Mouse (Mus musculus): ENCODE measurements around the gene Frmd6. TPM values are rescaled to one million over a fixed set of nuclear protein-coding genes. Genes with fewer than 3 reads are reported as not detected.

Frmd6 gene
- polyA plus RNA-seq (2015; fragmentation: Nextera tagmentation; extraction: Ambion mirVana) = 70.7 and 71.1 TPM in 2 replicates

DNA sequence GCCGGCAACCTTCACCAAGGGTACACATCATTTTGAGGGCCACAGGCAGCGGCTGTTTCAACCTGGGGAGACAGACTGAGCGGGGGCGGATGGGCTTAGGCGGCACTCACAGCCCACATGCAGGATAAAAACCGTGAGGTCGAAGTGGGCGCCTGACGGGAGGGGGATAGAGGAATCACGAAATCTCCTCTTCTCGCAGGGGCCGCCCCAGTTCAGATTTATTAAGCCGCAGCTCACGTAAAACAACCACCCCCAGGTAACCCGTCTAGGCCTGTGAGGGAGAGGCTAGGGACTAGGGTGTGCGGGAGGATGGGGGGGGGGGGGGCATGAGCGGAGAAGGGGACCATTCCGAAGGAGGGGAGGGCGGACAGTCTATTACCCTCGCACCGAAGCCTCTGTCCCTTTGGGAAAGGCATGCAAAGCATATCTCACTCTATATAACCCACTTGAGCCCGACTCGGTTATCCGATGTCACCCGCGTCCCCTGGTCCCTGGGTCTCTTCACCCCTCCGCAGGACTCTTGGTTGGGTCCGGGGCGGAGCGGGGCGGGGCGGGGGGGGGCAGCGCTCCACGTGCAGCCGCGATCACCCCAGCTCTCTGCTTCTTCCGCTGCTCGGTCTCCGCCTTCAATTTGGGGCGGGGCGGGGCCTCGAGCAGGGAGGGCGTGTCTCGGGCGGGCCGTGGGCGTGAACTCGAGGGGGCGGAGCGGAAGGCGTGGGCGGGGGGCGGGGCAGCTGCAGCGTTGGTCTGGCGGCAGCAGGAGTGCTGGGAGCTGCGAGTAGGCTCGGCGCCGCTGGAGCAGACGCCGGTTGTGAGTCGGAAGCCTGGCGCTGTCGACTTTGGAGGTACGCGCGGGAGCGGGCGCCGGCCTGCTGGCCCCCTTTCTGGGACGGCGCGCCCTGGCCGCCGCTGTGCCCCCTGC is at the start of gene Frmd6:
Frmd6 (plus strand) TSS at position 786 of the 922 bp plus-strand sequence.
- H3K36me3 ChIP-seq = no peaks in the 10 kb centered on the region
- H3K27ac ChIP-seq = peak within 1 kb of the TSS; percentile 100
- ATAC-seq (ENCODE audit: insufficient number of reproducible peaks, low FRiP score, low TSS enrichment, low read depth) = peak; percentile 94
- no peaks in the 10 kb centered on the region for H3K9me3 ChIP-seq
- H3K4me2 ChIP-seq = peak within 1 kb of the TSS; percentile 73
- H3K27me3 ChIP-seq = no peaks in the 10 kb centered on the region
- peaks cover 18% of the 10 kb centered on the region for H3K4me1 ChIP-seq
- peak within 1 kb of the TSS; percentile 90 for H3K4me3 ChIP-seq
- peak within 1 kb of the TSS; percentile 88 for H3K9ac ChIP-seq
- WGBS = under 1% methylated on average over 61 of the region's 75 CpGs

DNA sequence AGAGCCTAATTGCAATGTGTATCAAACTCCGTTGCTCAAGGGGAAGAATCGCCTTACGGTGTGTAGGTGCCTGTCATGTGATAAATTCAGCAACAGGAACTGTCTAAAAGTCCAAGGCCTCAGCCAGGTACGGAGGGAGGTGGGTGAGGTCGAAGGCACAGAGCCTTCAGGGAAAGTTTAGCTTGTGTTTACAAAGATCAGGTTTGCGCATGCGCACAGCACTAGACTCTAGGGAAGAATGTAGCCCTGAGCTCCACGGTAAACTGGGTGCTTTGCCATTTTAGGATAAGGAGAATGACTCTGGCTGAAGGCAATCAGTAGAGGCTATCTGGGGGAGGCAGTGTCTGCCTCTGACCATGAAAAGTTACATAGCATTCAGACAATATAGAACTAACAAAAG is 49.7 kb upstream of the Frmd6 start:
- H3K4me1 ChIP-seq = no peaks in the 10 kb centered on the region
- no peak overlapping the region for H3K4me3 ChIP-seq
- no peak overlapping the region for H3K4me2 ChIP-seq
- H3K36me3 ChIP-seq = no peaks in the 10 kb centered on the region
- no peak for ATAC-seq (ENCODE audit: insufficient number of reproducible peaks, low FRiP score, low TSS enrichment, low read depth)
- H3K9ac ChIP-seq = no peak overlapping the region
- 72% methylated on average over 8 of the region's 8 CpGs for WGBS
- no peaks in the 10 kb centered on the region for H3K27me3 ChIP-seq
- no peaks in the 10 kb centered on the region for H3K9me3 ChIP-seq
- H3K27ac ChIP-seq = no peak overlapping the region

DNA sequence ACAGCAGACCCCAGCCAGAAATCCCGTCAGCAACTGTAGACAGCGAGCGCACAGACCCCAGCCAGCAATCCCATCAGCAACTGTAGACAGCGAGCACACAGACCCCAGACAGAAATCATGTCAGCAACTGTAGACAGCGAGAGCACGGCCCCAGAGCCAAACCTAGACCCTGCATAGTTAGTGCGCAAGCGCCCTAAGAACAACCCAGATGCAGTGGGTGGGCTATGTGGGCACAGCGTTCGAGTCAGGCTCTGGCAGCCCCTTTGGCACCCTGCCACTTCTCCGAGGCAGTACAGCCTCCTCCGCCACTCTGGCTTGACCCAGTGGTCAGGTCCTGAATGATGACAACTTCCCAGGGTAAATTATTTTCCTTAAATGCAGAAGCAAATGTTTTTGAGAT is 48.6 kb upstream of the Frmd6 start:
- Histone ChIP-seq H3K9ac (no peak overlapping the region), H3K36me3 (no peaks in the 10 kb centered on the region), H3K27me3 (no peaks in the 10 kb centered on the region), H3K27ac (no peak overlapping the region), H3K4me3 (no peak overlapping the region), H3K4me2 (no peak overlapping the region), H3K9me3 (no peaks in the 10 kb centered on the region), H3K4me1 (no peaks in the 10 kb centered on the region)
- WGBS = 79% methylated on average over 12 of the region's 12 CpGs
- no peak for ATAC-seq (ENCODE audit: insufficient number of reproducible peaks, low FRiP score, low TSS enrichment, low read depth)

DNA sequence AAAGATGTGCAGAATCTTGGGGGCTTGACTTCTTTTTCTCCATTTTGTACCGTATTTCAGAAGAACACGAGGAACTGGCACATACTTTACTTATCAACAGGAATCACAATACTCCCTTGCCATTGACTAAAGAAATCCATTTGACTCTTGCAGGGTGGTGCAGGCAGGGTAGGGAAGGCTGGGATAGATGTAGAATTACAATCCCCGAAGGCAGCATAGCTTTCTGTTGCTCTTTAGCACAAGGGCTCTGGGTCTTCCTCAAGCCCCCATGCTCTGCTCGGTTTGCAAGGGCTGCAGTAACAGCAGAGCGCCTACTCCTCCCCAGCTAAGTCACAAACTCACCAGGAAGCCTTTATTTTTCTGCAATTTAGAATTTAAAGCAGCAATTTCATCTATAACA is 47.8 kb upstream of the Frmd6 start:
- no peaks in the 10 kb centered on the region for H3K9me3 ChIP-seq
- no peak overlapping the region for H3K9ac ChIP-seq
- ATAC-seq (ENCODE audit: insufficient number of reproducible peaks, low FRiP score, low TSS enrichment, low read depth) = no peak
- no peaks in the 10 kb centered on the region for H3K4me1 ChIP-seq
- H3K27ac ChIP-seq = no peak overlapping the region
- no peak overlapping the region for H3K4me3 ChIP-seq
- 55% methylated on average over 5 of the region's 5 CpGs for WGBS
- no peaks in the 10 kb centered on the region for H3K27me3 ChIP-seq
- no peaks in the 10 kb centered on the region for H3K36me3 ChIP-seq
- no peak overlapping the region for H3K4me2 ChIP-seq

DNA sequence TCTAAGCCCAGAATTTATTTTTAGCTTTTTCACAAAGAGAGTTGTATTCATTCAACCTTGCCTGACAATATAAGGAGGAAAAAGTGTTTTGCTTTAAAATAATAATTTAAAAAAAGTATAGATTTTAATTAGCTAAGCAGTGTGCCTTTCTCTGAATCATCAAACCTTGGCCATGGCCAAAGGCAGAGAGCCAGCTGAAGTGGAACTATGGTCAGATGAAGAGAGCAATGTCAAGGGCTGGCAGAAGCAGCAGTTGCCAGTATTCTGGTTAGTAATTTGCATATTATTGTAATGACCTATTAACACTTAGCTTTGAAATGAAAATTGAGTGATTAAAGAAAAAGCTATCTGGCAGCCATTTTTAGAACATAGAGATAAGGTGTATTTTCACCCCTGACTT is 47.4 kb upstream of the Frmd6 start:
- no peaks in the 10 kb centered on the region for H3K9me3 ChIP-seq
- H3K27me3 ChIP-seq = no peaks in the 10 kb centered on the region
- ATAC-seq (ENCODE audit: insufficient number of reproducible peaks, low FRiP score, low TSS enrichment, low read depth) = no peak
- no peaks in the 10 kb centered on the region for H3K4me1 ChIP-seq
- no peak overlapping the region for H3K9ac ChIP-seq
- H3K27ac ChIP-seq = no peak overlapping the region
- H3K4me2 ChIP-seq = no peak overlapping the region
- H3K4me3 ChIP-seq = no peak overlapping the region
- H3K36me3 ChIP-seq = no peaks in the 10 kb centered on the region

DNA sequence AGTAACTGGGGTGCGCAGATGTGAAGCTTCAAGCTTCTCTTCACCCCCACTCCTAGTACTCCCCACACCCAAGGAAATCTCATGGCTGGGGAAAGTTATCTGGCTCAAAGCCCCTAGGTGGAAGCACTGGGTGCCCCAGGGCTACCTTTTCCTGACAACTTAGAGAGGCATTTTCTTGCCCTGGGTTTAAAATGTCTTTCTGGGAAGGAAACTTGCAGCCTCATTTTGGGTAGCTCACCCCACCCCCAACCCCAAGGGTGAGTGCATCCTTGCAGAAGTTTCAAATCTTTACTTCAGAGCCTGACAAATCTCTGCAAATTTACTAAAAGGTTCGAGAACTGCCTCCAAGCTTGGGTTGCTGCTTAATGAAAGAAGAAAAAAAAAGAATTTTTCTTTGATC is 47.0 kb upstream of the Frmd6 start:
- H3K27ac ChIP-seq = no peak overlapping the region
- H3K9ac ChIP-seq = no peak overlapping the region
- no peak overlapping the region for H3K4me3 ChIP-seq
- H3K27me3 ChIP-seq = no peaks in the 10 kb centered on the region
- H3K9me3 ChIP-seq = no peaks in the 10 kb centered on the region
- no peak for ATAC-seq (ENCODE audit: insufficient number of reproducible peaks, low FRiP score, low TSS enrichment, low read depth)
- no peak overlapping the region for H3K4me2 ChIP-seq
- 62% methylated on average over 2 of the region's 2 CpGs for WGBS
- peaks cover under 1% of the 10 kb centered on the region; the same call in 1 of the 2 replicates for H3K4me1 ChIP-seq
- no peaks in the 10 kb centered on the region for H3K36me3 ChIP-seq

DNA sequence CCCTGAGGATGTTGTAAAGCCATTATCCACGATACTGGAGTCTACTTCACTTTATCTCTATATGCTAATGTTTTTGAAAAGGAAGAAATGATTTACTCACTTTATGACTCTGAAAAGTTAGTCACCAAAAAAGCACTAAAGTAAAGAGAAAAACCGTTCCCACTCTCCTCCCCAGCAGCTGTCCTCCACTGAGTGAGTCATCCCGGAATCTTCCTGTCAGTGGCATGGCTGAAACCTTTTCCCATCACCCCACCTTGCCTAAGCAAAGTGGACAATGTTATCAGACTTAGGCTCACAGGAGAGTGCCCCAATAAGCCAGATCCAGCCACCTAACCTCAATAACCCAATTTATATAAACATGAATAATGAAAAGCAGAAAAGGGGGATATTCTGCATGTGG is 46.6 kb upstream of the Frmd6 start:
- Histone ChIP-seq H3K9ac (no peak overlapping the region), H3K4me3 (no peak overlapping the region), H3K27ac (no peak overlapping the region), H3K4me2 (no peak overlapping the region), H3K4me1 (peaks cover 5% of the 10 kb centered on the region), H3K9me3 (no peaks in the 10 kb centered on the region), H3K27me3 (no peaks in the 10 kb centered on the region), H3K36me3 (no peaks in the 10 kb centered on the region)
- no peak for ATAC-seq (ENCODE audit: insufficient number of reproducible peaks, low FRiP score, low TSS enrichment, low read depth)
- 42% methylated on average over 3 of the region's 3 CpGs for WGBS

DNA sequence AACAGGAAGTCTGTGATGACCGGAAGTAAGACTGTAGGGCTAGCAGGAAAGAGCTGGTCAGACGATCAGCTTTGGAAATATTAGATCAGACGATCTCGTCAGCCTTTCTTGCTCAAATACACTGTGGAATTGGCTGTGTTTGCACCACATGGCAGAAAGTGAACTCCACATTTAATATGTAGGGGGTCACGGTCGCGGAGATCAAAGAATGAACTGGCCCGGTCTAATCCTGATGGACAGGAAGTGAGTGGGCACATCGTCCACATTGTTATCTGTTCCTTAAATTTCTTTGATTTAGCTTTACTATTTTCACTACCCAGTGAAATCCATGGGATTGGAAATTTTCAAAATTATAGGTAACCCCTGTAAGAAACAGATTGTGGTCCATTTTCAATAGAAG is 42.3 kb upstream of the Frmd6 start:
- Histone ChIP-seq H3K9ac (no peak overlapping the region), H3K9me3 (no peaks in the 10 kb centered on the region), H3K4me1 (peaks cover 12% of the 10 kb centered on the region), H3K36me3 (no peaks in the 10 kb centered on the region), H3K4me3 (no peak overlapping the region), H3K27me3 (no peaks in the 10 kb centered on the region), H3K4me2 (no peak overlapping the region), H3K27ac (no peak overlapping the region)
- ATAC-seq (ENCODE audit: insufficient number of reproducible peaks, low FRiP score, low TSS enrichment, low read depth) = no peak
- 44% methylated on average over 9 of the region's 9 CpGs for WGBS

DNA sequence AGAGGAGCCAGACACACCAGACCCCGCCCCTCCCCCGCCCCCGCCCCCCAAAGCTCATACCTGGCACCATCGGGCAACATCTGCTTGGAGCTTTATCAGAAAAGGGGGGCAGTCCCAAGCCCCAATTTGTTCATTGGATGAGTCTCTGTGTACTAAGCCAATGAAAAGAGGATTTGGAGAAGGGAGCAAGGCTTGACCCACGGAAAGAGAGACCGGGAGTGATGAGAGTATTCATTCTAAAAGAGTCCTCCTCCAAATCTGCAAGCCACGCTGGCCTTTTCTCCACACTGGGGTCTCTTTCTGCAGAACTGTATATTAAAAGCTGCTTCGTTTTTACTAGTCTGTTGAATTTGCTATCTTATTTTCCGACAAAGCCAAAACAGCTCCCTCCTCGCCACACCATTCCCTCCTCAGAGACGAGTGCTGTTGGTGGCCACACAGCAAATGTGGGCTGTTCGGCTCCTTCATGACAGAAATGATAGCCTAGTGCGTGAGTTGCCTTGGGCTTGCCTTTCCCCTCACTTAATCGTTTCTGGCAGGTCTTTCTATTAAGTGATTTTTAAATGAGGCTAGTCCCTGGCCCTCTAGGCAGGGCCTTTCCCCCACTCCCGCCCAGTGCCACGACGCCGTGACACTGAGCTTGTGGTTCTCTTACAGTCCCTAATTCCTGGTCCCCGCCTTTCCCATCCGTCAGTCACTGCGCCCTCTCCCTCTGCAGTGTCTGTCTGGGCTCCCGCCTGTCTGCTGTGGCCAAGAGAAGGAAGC is 41.7 kb upstream of the Frmd6 start:
- no peak overlapping the region for H3K27ac ChIP-seq
- H3K4me3 ChIP-seq = no peak overlapping the region; the same call in 1 of the 2 replicates

DNA sequence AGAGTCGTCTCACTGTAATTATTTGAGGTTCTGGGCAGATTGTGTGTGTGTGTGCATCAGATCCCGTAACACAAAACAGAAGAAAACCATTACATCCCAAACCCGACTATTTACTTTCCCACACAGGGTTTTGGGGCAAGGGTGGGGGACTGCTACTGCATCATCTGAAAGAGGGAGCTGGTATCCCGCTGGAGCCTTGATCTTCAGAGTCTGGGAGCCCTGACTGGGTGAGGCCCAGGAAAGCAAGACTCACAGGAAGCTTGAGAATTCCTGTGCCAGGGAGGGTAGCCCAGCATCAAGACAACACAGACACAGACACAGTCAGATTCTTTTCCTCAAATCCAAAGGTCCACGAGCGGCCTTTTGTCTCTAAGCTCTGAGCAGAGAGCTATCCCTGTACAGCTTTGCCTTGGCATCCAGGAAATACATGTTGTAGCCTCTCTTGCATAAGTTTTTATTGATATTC is 41.0 kb upstream of the Frmd6 start:
- WGBS = 31% methylated on average over 6 of the region's 6 CpGs
- no peak for ATAC-seq (ENCODE audit: insufficient number of reproducible peaks, low FRiP score, low TSS enrichment, low read depth)
- H3K9me3 ChIP-seq = no peaks in the 10 kb centered on the region
- peaks cover 12% of the 10 kb centered on the region for H3K4me1 ChIP-seq
- H3K27me3 ChIP-seq = no peaks in the 10 kb centered on the region
- H3K36me3 ChIP-seq = no peaks in the 10 kb centered on the region
- no peak overlapping the region for H3K9ac ChIP-seq
- H3K4me3 ChIP-seq = no peak overlapping the region; the same call in 1 of the 2 replicates
- H3K4me2 ChIP-seq = 0 out of 2 replicates have a peak overlapping the region, but pooled peaks have one; percentile 24
- H3K27ac ChIP-seq = no peak overlapping the region

More for the DNA sequence above, 41.7 kb upstream of the Frmd6 start:
- peaks cover 12% of the 10 kb centered on the region for H3K4me1 ChIP-seq
- no peaks in the 10 kb centered on the region for H3K36me3 ChIP-seq
- H3K9ac ChIP-seq = no peak overlapping the region
- no peaks in the 10 kb centered on the region for H3K9me3 ChIP-seq
- peak overlapping the region; percentile 24 for H3K4me2 ChIP-seq
- 22% methylated on average over 22 of the region's 22 CpGs for WGBS
- ATAC-seq (ENCODE audit: insufficient number of reproducible peaks, low FRiP score, low TSS enrichment, low read depth) = no peak
- H3K27me3 ChIP-seq = no peaks in the 10 kb centered on the region

DNA sequence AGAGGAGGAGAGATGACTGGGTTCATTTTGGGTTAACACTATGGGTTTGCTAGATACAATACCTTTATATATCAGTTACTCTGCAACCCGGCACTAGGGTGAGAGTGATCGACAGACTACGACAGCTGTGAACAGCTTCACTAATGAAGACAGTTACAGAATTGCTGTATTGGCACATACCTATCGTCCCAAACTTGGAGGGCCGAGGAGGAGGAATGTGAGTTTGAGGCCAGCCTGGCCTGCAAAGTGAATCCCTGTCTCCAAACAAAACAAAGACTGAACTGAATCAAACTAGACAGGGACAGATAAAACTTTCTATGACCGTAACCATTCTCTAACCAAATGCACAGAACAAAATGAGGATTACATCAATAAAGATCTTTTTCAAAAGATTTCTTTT is 36.0 kb upstream of the Frmd6 start:
- Histone ChIP-seq H3K9me3 (no peaks in the 10 kb centered on the region), H3K36me3 (no peaks in the 10 kb centered on the region), H3K27me3 (no peaks in the 10 kb centered on the region), H3K4me2 (no peak overlapping the region), H3K4me1 (peaks cover under 1% of the 10 kb centered on the region; the same call in 1 of the 2 replicates), H3K27ac (no peak overlapping the region), H3K9ac (no peak overlapping the region), H3K4me3 (no peak overlapping the region)
- WGBS = 85% methylated on average over 6 of the region's 6 CpGs
- no peak for ATAC-seq (ENCODE audit: insufficient number of reproducible peaks, low FRiP score, low TSS enrichment, low read depth)

DNA sequence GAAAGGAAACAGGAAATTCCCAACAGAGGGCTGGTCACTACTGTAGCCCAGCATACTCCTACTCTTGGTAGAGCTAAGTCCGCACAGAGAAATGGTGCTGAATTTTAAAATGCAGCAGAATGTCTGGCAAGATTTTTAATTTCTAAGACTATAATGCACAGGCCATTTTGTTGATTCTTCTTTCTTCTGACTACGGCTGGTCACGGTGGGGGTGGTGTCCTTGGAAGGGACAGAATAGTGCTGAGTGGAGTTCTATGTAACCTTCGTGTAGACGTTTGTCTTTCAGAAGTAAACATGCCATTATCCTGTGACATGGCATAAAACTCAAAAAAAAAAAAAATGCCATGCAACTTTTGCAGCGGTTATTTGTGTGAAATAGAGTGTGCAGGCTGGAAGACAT is 32.0 kb upstream of the Frmd6 start:
- 90% methylated on average over 6 of the region's 6 CpGs for WGBS
- Histone ChIP-seq H3K4me2 (no peak overlapping the region), H3K4me3 (no peak overlapping the region), H3K4me1 (peaks cover 6% of the 10 kb centered on the region), H3K9me3 (no peaks in the 10 kb centered on the region), H3K36me3 (no peaks in the 10 kb centered on the region), H3K27me3 (no peaks in the 10 kb centered on the region), H3K9ac (no peak overlapping the region), H3K27ac (no peak overlapping the region)
- no peak for ATAC-seq (ENCODE audit: insufficient number of reproducible peaks, low FRiP score, low TSS enrichment, low read depth)
